Mouse (Mus musculus): Measurements from ENCODE around the gene Riok1. TPM values are rescaled to one million over a fixed set of nuclear protein-coding genes. Genes with fewer than 3 reads are reported as not detected.

The Riok1 gene
- total RNA-seq (2014; rRNA removed) = 11.1 and 15.9 TPM in 2 replicates
- 4.3 and 8.0 TPM in 2 replicates for polyA plus RNA-seq (2012; rRNA removed)

DNA sequence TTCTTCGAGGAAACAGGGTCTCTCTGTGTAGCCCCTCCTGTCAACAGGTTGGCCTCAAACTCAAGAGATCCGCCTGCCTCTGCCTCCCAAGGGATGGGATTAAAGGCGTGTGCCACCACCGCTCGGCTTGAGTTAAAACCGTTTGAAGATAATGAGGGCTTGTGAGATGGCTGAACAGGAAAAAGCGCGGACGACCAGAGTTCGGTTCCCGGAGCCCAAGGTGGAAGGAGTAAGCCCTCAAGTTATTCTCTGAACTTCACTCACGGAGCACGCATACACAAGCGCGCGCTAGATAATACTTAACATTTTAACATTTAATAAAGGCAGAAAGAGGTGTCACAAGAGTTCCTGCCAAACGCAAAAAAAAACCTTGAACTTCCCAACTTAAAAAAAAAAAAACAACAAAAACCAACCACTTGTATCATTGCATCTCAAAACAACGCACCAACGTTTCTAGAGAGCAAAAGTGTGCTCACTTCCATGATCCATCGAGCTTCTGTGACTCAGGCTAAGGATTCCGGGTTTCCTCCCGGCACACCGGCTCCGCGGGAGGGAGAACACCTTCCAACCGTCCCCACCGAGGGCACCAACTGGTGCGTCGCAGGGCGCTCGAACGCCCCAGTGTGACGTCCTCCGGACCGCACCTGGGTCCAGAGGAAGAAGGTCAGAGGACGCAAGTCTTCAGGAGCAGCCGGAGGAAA, at the start of gene Riok1:
TSS of gene Riok1 (plus strand) at position 653 of the 701 bp plus-strand sequence.
- 6% methylated on average over 37 of the region's 37 CpGs for WGBS
- Histone ChIP-seq H3K79me2 (ENCODE audit: control insufficient read depth, insufficient read depth, low read length) (peaks cover 8% of the 10 kb centered on the region; the same call in 1 of the 2 replicates), H3K4me1 (ENCODE audit: control insufficient read depth, insufficient read depth, low read length) (peaks cover 9% of the 10 kb centered on the region; the same call in 1 of the 2 replicates), H3K27ac (replicated peaks; ENCODE audit: insufficient read depth, low read depth, low read length) (peak within 1 kb of the TSS; percentile 66), H3K36me3 (ENCODE audit: control insufficient read depth, insufficient read depth, low read length) (peaks cover 12% of the 10 kb centered on the region; the same call in 1 of the 2 replicates), H3K27me3 (ENCODE audit: control insufficient read depth, insufficient read depth, low read length) (no peaks in the 10 kb centered on the region), H3K9ac (ENCODE audit: low read depth, low read length) (peak within 1 kb of the TSS; percentile 82), H3K4me3 (ENCODE audit: insufficient read depth, low read depth, low read length) (peak within 1 kb of the TSS; percentile 83)
- TF ChIP-seq CTCF (IDR thresholded peaks at IDR 0.05; ENCODE audit: low read depth, low read length) (no peak), POLR2A (IDR thresholded peaks at IDR 0.05; ENCODE audit: extremely low read depth, insufficient read depth, low read length) (no peak)
- DNase-seq (ENCODE audit: extremely low read depth, low read depth, low spot score) = no peak

DNA sequence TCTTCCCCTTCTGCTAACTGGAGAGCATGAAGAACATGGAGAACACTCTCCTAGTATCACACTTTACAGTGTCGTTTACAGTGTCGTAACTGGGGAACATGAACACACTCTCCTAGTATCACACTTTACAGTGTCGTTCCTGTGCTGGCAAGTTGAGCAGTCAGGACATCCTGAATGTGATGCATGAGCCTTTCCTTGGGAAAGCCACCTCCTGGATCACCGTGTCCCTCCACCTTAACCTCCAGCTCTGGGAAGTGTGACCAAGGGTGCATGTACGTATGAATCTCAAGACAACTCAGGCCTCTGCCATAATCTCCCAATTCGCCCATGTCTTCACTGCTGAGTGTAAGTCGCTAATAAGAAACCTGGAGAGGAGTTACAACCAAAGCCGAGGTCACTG, 47.1 kb upstream of the Riok1 start:
- no peak overlapping the region for H3K4me3 ChIP-seq (ENCODE audit: insufficient read depth, low read depth, low read length)
- TF ChIP-seq POLR2A (IDR thresholded peaks at IDR 0.05; ENCODE audit: extremely low read depth, insufficient read depth, low read length) = no peak
- TF ChIP-seq CTCF (IDR thresholded peaks at IDR 0.05; ENCODE audit: low read depth, low read length) = no peak
- H3K9ac ChIP-seq (ENCODE audit: low read depth, low read length) = no peak overlapping the region
- peaks cover 3% of the 10 kb centered on the region; the same call in 1 of the 2 replicates for H3K4me1 ChIP-seq (ENCODE audit: control insufficient read depth, insufficient read depth, low read length)
- no peaks in the 10 kb centered on the region for H3K27me3 ChIP-seq (ENCODE audit: control insufficient read depth, insufficient read depth, low read length)
- no peak for DNase-seq (ENCODE audit: extremely low read depth, low read depth, low spot score)
- H3K79me2 ChIP-seq (ENCODE audit: control insufficient read depth, insufficient read depth, low read length) = peaks cover 11% of the 10 kb centered on the region; the same call in 1 of the 2 replicates
- no peak overlapping the region for H3K27ac ChIP-seq (replicated peaks; ENCODE audit: insufficient read depth, low read depth, low read length)
- 85% methylated on average over 8 of the region's 8 CpGs for WGBS
- H3K36me3 ChIP-seq (ENCODE audit: control insufficient read depth, insufficient read depth, low read length) = peaks cover 50% of the 10 kb centered on the region

DNA sequence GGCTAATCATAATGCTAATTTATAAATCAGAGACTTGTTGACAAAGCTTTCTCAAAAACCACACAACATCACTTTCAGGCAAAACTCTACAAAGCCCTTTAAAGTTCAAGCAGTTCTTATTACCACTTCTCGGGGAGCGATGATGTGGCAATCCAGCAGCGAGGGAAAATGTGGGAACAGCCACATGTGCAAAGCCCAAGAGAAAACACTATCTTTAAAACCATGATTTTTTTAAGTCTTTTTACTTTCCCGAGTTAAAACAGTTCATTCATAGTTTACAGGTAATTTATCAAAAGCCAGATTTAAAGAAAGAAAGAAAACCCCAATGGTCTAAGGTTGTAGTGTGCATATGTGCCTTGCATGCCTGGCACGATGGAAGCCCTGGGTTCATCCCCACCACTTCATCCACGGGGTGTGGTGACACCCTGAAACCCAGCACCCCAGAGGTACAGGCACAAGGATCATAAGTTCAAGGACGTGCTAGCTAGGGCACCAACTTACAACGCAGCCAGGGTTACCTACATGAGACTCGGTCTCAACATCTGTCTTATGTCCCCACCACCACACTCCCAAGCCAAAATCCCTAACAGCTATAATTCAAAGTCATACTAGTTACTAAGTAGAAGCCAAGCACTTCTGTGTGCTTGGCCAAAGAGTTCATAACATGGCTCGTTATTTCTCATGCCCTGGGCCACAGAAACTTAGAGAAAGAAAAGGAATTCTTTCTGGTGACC, 44.0 kb upstream of the Riok1 start:
- 5% methylated on average over 10 of the region's 10 CpGs for WGBS
- H3K4me1 ChIP-seq (ENCODE audit: control insufficient read depth, insufficient read depth, low read length) = peaks cover 3% of the 10 kb centered on the region; the same call in 1 of the 2 replicates
- peaks cover 11% of the 10 kb centered on the region; the same call in 1 of the 2 replicates for H3K79me2 ChIP-seq (ENCODE audit: control insufficient read depth, insufficient read depth, low read length)
- H3K27me3 ChIP-seq (ENCODE audit: control insufficient read depth, insufficient read depth, low read length) = no peaks in the 10 kb centered on the region
- peak overlapping the region; percentile 99 for H3K9ac ChIP-seq (ENCODE audit: low read depth, low read length)
- H3K36me3 ChIP-seq (ENCODE audit: control insufficient read depth, insufficient read depth, low read length) = peaks cover 23% of the 10 kb centered on the region
- TF ChIP-seq POLR2A (IDR thresholded peaks at IDR 0.05; ENCODE audit: extremely low read depth, insufficient read depth, low read length) = no peak
- TF ChIP-seq CTCF (IDR thresholded peaks at IDR 0.05; ENCODE audit: low read depth, low read length) = no peak
- H3K4me3 ChIP-seq (ENCODE audit: insufficient read depth, low read depth, low read length) = peak overlapping the region; percentile 99
- DNase-seq (ENCODE audit: extremely low read depth, low read depth, low spot score) = peak; percentile 59
- peak overlapping the region; percentile 13; the same call in 1 of the 2 replicates for H3K27ac ChIP-seq (replicated peaks; ENCODE audit: insufficient read depth, low read depth, low read length)

GRCm38 (mm10) chr13:37993376-37993703, 43.5 kb upstream of the Riok1 start:
- DNase-seq (ENCODE audit: extremely low read depth, low read depth, low spot score) = peak; percentile 13
- WGBS = under 1% methylated on average over 17 of the region's 17 CpGs
- peaks cover 3% of the 10 kb centered on the region; the same call in 1 of the 2 replicates for H3K4me1 ChIP-seq (ENCODE audit: control insufficient read depth, insufficient read depth, low read length)
- peaks cover 19% of the 10 kb centered on the region for H3K36me3 ChIP-seq (ENCODE audit: control insufficient read depth, insufficient read depth, low read length)
- no peaks in the 10 kb centered on the region for H3K27me3 ChIP-seq (ENCODE audit: control insufficient read depth, insufficient read depth, low read length)
- H3K79me2 ChIP-seq (ENCODE audit: control insufficient read depth, insufficient read depth, low read length) = peaks cover 11% of the 10 kb centered on the region; the same call in 1 of the 2 replicates
- peak overlapping the region; percentile 99 for H3K4me3 ChIP-seq (ENCODE audit: insufficient read depth, low read depth, low read length)
- H3K9ac ChIP-seq (ENCODE audit: low read depth, low read length) = peak overlapping the region; percentile 99
- no peak for TF ChIP-seq CTCF (IDR thresholded peaks at IDR 0.05; ENCODE audit: low read depth, low read length)
- TF ChIP-seq POLR2A (IDR thresholded peaks at IDR 0.05; ENCODE audit: extremely low read depth, insufficient read depth, low read length) = no peak
- peak overlapping the region; percentile 83 for H3K27ac ChIP-seq (replicated peaks; ENCODE audit: insufficient read depth, low read depth, low read length)

DNA sequence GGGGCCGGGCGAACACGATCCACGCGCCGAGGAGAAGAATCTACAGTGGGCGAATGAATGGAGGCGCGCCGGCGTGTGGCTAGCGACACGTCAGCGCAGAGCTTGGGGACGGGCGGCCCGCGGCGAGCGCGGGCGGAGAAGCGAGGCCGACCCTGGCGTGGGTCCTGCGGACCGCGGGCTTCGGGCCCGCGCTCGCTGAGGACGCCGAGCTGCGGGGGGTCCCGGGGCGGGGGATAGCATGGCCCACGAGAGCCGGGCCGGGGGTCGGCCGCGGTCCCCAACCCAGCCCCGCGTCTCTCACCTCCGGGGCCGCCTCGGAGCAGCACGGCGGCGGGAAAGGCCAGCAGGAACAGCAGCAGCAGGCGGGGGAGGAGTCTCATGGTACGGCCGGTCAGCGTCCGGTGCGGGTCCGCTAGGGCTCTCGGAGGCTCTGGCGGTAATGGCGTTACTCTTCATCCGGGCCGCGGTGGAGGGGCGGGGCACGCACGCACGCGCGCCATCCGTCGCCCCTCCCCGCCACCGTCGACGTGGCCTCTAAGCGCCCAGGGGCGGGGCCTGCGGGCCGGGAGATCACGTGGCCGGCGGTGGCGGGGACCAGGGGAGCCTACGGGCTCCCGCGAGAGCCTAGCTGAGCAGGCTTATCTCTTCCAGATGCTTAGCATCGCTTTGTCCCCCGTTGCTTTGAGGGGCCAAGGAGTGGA, 42.9 kb upstream of the Riok1 start, which contains the start of gene Ssr1:
TSS of gene Ssr1 (minus strand) at position 514 of the 701 bp plus-strand sequence.
- peak within 1 kb of the TSS; percentile 99 for H3K9ac ChIP-seq (ENCODE audit: low read depth, low read length)
- H3K36me3 ChIP-seq (ENCODE audit: control insufficient read depth, insufficient read depth, low read length) = peaks cover 14% of the 10 kb centered on the region
- WGBS = under 1% methylated on average over 89 of the region's 89 CpGs
- DNase-seq (ENCODE audit: extremely low read depth, low read depth, low spot score) = peak; percentile 69
- H3K4me3 ChIP-seq (ENCODE audit: insufficient read depth, low read depth, low read length) = peak within 1 kb of the TSS; percentile 99
- H3K4me1 ChIP-seq (ENCODE audit: control insufficient read depth, insufficient read depth, low read length) = peaks cover 3% of the 10 kb centered on the region; the same call in 1 of the 2 replicates
- no peaks in the 10 kb centered on the region for H3K27me3 ChIP-seq (ENCODE audit: control insufficient read depth, insufficient read depth, low read length)
- TF ChIP-seq CTCF (IDR thresholded peaks at IDR 0.05; ENCODE audit: low read depth, low read length) (no peak), POLR2A (IDR thresholded peaks at IDR 0.05; ENCODE audit: extremely low read depth, insufficient read depth, low read length) (peak; percentile 80)
- H3K79me2 ChIP-seq (ENCODE audit: control insufficient read depth, insufficient read depth, low read length) = peaks cover 11% of the 10 kb centered on the region; the same call in 1 of the 2 replicates
- peak within 1 kb of the TSS; percentile 83 for H3K27ac ChIP-seq (replicated peaks; ENCODE audit: insufficient read depth, low read depth, low read length)

Data from liver, adult 2 months (tissue).